ENCODE assay signal across 20 mouse cellular contexts in the genomic region with DNA sequence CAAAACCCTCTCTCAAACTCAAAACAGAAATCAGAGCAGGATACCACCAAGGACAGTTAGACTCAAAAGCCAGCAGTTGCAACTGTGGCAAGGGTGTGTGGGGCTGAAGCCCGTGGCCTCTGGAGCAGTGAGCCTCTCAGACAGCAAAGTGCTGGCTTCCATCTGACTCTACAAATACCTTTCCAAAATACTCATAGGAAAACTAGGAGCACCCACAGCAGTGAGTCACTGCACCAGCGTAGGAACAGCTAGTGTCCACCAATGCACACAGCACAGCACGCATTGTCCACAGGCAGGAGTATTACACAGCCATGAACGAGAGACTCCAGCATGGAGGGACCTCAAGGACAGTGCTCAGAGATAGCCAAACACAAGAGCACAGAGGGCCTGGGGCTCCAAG. TPM values are rescaled to one million over a fixed set of nuclear protein-coding genes. Genes with fewer than 3 reads are reported as not detected.
DNase-seq lines count a peak whose midpoint lies in the region; ATAC-seq and TF ChIP-seq lines count a peak whose summit lies in the region.
"Had no signal": no experiment of that assay in that cellular context is flagged by ENCODE, and none has a peak within 500 bp of the region (broad histone marks: within the 10 kb centered on the region; RNA-seq: fewer than 3 reads in every experiment).

No protein-coding gene starts in this region.

- H3K79me2 ChIP-seq in myocyte (ENCODE audit: control insufficient read depth, insufficient read depth) = no peaks in the 10 kb centered on the region

- no peak overlapping the region for H3K4me3 ChIP-seq in liver, embryonic 11.5 days (ENCODE audit: low read depth, low read length)
- H3K4me3 ChIP-seq in E14TG2a.4 (replicated peaks; ENCODE audit: low read length) (0 out of 2 replicates have a peak overlapping the region, but pooled peaks have one; percentile 79), myocyte (no peak overlapping the region)
- H3K4me3 ChIP-seq in bone marrow, adult 2 months (replicated peaks; ENCODE audit: control insufficient read depth, low read depth, low read length) = no peak overlapping the region
- H3K4me3 ChIP-seq: hindbrain, embryonic 12.5 days; left cerebral cortex, adult 2 months had no signal

- H3K4me2 ChIP-seq in liver, embryonic 11.5 days = no peak overlapping the region
- peak overlapping the region; percentile 89 for H3K4me2 ChIP-seq in myocyte (ENCODE audit: low read depth)
- H3K4me2 ChIP-seq: hindbrain, embryonic 12.5 days; lung, embryonic 14.5 days had no signal

- no peak for ATAC-seq in liver, embryonic 11.5 days (replicated peaks; ENCODE audit: low FRiP score)
- ATAC-seq: CD4-positive, CD25-positive, alpha-beta regulatory T cell, adult 4 months; forebrain, embryonic 16.5 days had no signal

- no peak for TF ChIP-seq CTCF in E14TG2a.4 (conservative IDR thresholded peaks at IDR 0.05; ENCODE audit: low read length)
- no peak for TF ChIP-seq CTCF in bone marrow, adult 2 months (IDR thresholded peaks at IDR 0.05; ENCODE audit: control insufficient read depth, insufficient read depth, low read length)

- no peak for TF ChIP-seq POLR2A in bone marrow, adult 2 months (IDR thresholded peaks at IDR 0.05; ENCODE audit: borderline replicate concordance, control insufficient read depth, low read depth, low read length)
- TF ChIP-seq POLR2A in myocyte (IDR thresholded peaks at IDR 0.05; ENCODE audit: insufficient read length, low read depth) = no peak

- 89% methylated on average over 4 of the region's 4 CpGs for WGBS in liver, embryonic 11.5 days
- WGBS in bone marrow, adult 2 months = 92% methylated on average over 4 of the region's 4 CpGs

- peaks cover 40% of the 10 kb centered on the region for H3K4me1 ChIP-seq in liver, embryonic 11.5 days (replicated peaks; ENCODE audit: control insufficient read depth, insufficient read depth, low read length)
- peaks cover 98% of the 10 kb centered on the region for H3K4me1 ChIP-seq in E14TG2a.4 (replicated peaks; ENCODE audit: low read depth, low read length)
- H3K4me1 ChIP-seq in bone marrow, adult 2 months (ENCODE audit: control insufficient read depth, insufficient read depth, low read length) = peaks cover 11% of the 10 kb centered on the region

- H3K36me3 ChIP-seq in liver, embryonic 11.5 days (ENCODE audit: control insufficient read depth, insufficient read depth, low read length) = peaks cover 12% of the 10 kb centered on the region
- peaks cover 87% of the 10 kb centered on the region for H3K36me3 ChIP-seq in E14TG2a.4 (ENCODE audit: insufficient read depth, low read length)
- peaks cover 17% of the 10 kb centered on the region for H3K36me3 ChIP-seq in myocyte (ENCODE audit: control insufficient read depth, insufficient read depth)

- no peak overlapping the region for H3ac ChIP-seq in myocyte (ENCODE audit: control insufficient read depth, insufficient read length)

- H3K9me3 ChIP-seq in liver, embryonic 11.5 days (ENCODE audit: control insufficient read depth, low read length) = no peaks in the 10 kb centered on the region
- H3K9me3 ChIP-seq in E14TG2a.4 (ENCODE audit: low read length) = no peaks in the 10 kb centered on the region
- H3K9me3 ChIP-seq: hindbrain, embryonic 12.5 days had no signal

- no peak for DNase-seq in liver, embryonic 11.5 days (ENCODE audit: low spot score)
- DNase-seq in liver = no peak
- no peak for DNase-seq in kidney, postnatal 14 days
- no peak for DNase-seq in left cerebral cortex, postnatal 10 days (ENCODE audit: extremely low spot score in 1 of 2, low spot score in 2 of 2)
- DNase-seq: adrenal gland, adult 2 months; cerebellum, adult 9-11 months; heart, postnatal 10 days; kidney, adult 8-10 months; kidney, postnatal 25 days; lung, embryonic 14.5 days; midbrain, embryonic 14.5 days; right cerebral cortex, postnatal 14 days; thymus, adult 2 months had no signal

- no peak overlapping the region for H3K9ac ChIP-seq in liver, embryonic 11.5 days (ENCODE audit: low read depth, low read length)
- H3K9ac ChIP-seq: hindbrain, embryonic 12.5 days; lung, embryonic 14.5 days had no signal

- intact Hi-C loops in left cerebral cortex, postnatal 10 days (cut with DNase I) = loop anchor here (5.0 kb wide), 1 partner anchor 36 kb away; no protein-coding TSS in a partner anchor

- H3K27ac ChIP-seq in liver, embryonic 11.5 days (ENCODE audit: low read depth, low read length) = peak overlapping the region; percentile 48; the same call in 1 of the 2 replicates
- H3K27ac ChIP-seq in bone marrow, adult 2 months (ENCODE audit: control insufficient read depth, insufficient read depth, low read depth, low read length, poor library complexity) = peak overlapping the region; percentile 96
- H3K27ac ChIP-seq: hindbrain, embryonic 12.5 days had no signal

- H3K27me3 ChIP-seq in liver, embryonic 11.5 days (replicated peaks; ENCODE audit: control insufficient read depth, insufficient read depth, low read length) = no peaks in the 10 kb centered on the region
- H3K27me3 ChIP-seq in E14TG2a.4 (ENCODE audit: insufficient read depth, low read length) = no peaks in the 10 kb centered on the region
- H3K27me3 ChIP-seq in myocyte (ENCODE audit: control insufficient read depth, insufficient read depth, insufficient read length) = no peaks in the 10 kb centered on the region
- H3K27me3 ChIP-seq: hindbrain, embryonic 12.5 days had no signal

TF ChIP-seq in myocyte, 11 proteins besides CTCF, POLR2A, EP300 and RAD21:
- TF ChIP-seq MYOD1 (IDR thresholded peaks at IDR 0.05; ENCODE audit: control insufficient read depth in 1 of 3, insufficient read length in 2 of 3, low read depth in 2 of 3) = no peak
- TF ChIP-seq POLR2AphosphoS2 (IDR thresholded peaks at IDR 0.05; ENCODE audit: insufficient read length, low read depth) = no peak
- no peak for TF ChIP-seq E2F4 (IDR thresholded peaks at IDR 0.05; ENCODE audit: insufficient read depth)
- no peak for TF ChIP-seq MYOG (IDR thresholded peaks at IDR 0.05; ENCODE audit: control insufficient read depth in 1 of 3, insufficient read depth in 1 of 3, insufficient read length in 2 of 3, low read depth in 2 of 3)
- TF ChIP-seq CEBPB (IDR thresholded peaks at IDR 0.05; ENCODE audit: insufficient read depth, poor library complexity, severe bottlenecking) = no peak
- no peak for TF ChIP-seq TCF12 (IDR thresholded peaks at IDR 0.05; ENCODE audit: insufficient read depth, poor library complexity, severe bottlenecking)
- TF ChIP-seq USF1 (IDR thresholded peaks at IDR 0.05; ENCODE audit: low read depth) = no peak
- no peak for TF ChIP-seq SRF (IDR thresholded peaks at IDR 0.05; ENCODE audit: control insufficient read depth, insufficient read length, low read depth)
- TF ChIP-seq TCF3 (IDR thresholded peaks at IDR 0.05; ENCODE audit: insufficient read length, low read depth) = no peak
- TF ChIP-seq REST (IDR thresholded peaks at IDR 0.05; ENCODE audit: insufficient read depth, insufficient read length) = no peak
- TF ChIP-seq MAX (IDR thresholded peaks at IDR 0.05; ENCODE audit: low read depth) = no peak

RNA-seq across cellular contexts. Expression of a gene that starts 29.0 kb away (rescaled TPM):
- polyA plus RNA-seq in liver, embryonic 11.5 days (2014; fragmentation: Nextera tagmentation; extraction: Ambion mirVana) = 17.7 and 19.2 TPM in 2 replicates
- polyA plus RNA-seq in bone marrow, adult 2 months (2011; ENCODE audit: insufficient read depth, insufficient read length, low replicate concordance, missing spikeins) = 37.6 and 83.8 TPM in 2 replicates
- polyA plus RNA-seq in myocyte (2012; fragmentation: generic; extraction: Trizol) = 44.6 TPM
- 10 to 100 TPM; 20.4 to 21.2 TPM for total RNA-seq in left cerebral cortex, postnatal 10 days (2021)

RNA-seq across cellular contexts. Expression of a gene that starts 29.4 kb away (rescaled TPM):
- 761 and 762 TPM in 2 replicates for polyA plus RNA-seq in liver, embryonic 11.5 days (2014; fragmentation: Nextera tagmentation; extraction: Ambion mirVana)
- polyA plus RNA-seq in bone marrow, adult 2 months (2011; ENCODE audit: insufficient read depth, insufficient read length, low replicate concordance, missing spikeins) = 948 and 2,392 TPM in 2 replicates
- 1,278 TPM for polyA plus RNA-seq in myocyte (2012; fragmentation: generic; extraction: Trizol)
- 100 to 1,000 TPM; 436 to 469 TPM for total RNA-seq in left cerebral cortex, postnatal 10 days (2021)

RNA-seq across cellular contexts. Expression of a gene that starts 36.8 kb away (rescaled TPM):
- polyA plus RNA-seq in liver, embryonic 11.5 days (2014; fragmentation: Nextera tagmentation; extraction: Ambion mirVana) = 239 and 256 TPM in 2 replicates
- polyA plus RNA-seq in bone marrow, adult 2 months (2011; ENCODE audit: insufficient read depth, insufficient read length, low replicate concordance, missing spikeins) = 35.6 and 44.5 TPM in 2 replicates
- 209 TPM for polyA plus RNA-seq in myocyte (2012; fragmentation: generic; extraction: Trizol)
- 10 to 100 TPM; 64.1 to 66.0 TPM for total RNA-seq in left cerebral cortex, postnatal 10 days (2021)

RNA-seq across cellular contexts. Expression of a gene that starts 39.2 kb away (rescaled TPM):
- polyA plus RNA-seq in liver, embryonic 11.5 days (2014; fragmentation: Nextera tagmentation; extraction: Ambion mirVana) = 25.1 and 33.5 TPM in 2 replicates
- polyA plus RNA-seq in bone marrow, adult 2 months (2011; ENCODE audit: insufficient read depth, insufficient read length, low replicate concordance, missing spikeins) = 197 and 344 TPM in 2 replicates
- polyA plus RNA-seq in myocyte (2012; fragmentation: generic; extraction: Trizol) = 150 TPM
- total RNA-seq in left cerebral cortex, postnatal 10 days (2021) = 10 to 100 TPM; 81.6 to 93.4 TPM

RNA-seq across cellular contexts. Expression of a gene that starts 59.9 kb away (rescaled TPM):
- polyA plus RNA-seq in liver, embryonic 11.5 days (2014; fragmentation: Nextera tagmentation; extraction: Ambion mirVana) = 29.0 and 29.4 TPM in 2 replicates
- polyA plus RNA-seq in bone marrow, adult 2 months (2011; ENCODE audit: insufficient read depth, insufficient read length, low replicate concordance, missing spikeins) = 111 and 291 TPM in 2 replicates
- 0.53 TPM for polyA plus RNA-seq in myocyte (2012; fragmentation: generic; extraction: Trizol)
- total RNA-seq in left cerebral cortex, postnatal 10 days (2021) = 1 to 10 TPM; 3.3 to 4.5 TPM
